Mouse (Mus musculus): ENCODE results near the gene Trim15.
"Not testable (repeated sequence)": the region's sequence is repeated elsewhere in the genome, so short reads cannot be mapped to it uniquely, and the experiment has no call there.

The Trim15 gene

GRCm38 (mm10) chr17:36866719-36867527 is at the start of gene Trim15:
TSS of gene Trim15 (minus strand) at chr17:36867210.
- DNase-seq: no peak

DNA sequence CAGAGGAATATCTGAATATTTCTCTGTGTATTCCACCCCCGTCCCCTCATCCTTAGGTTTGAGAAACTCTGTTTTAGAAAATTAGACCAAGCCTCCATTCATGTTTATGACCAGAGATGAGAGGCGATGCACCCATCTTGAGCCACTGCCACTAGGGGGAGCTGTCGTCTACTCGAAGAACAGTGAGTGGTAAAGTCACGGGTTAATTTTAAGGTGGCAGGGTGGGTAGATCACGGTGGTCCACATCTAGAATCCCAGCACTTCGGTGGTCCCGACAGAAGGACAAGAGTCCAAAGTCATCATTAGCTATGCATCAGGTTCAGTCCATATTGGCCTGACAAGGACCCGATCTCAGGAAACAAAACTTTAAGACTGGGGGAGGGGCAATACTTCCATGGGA is 48.1 kb upstream of the Trim15 start:
- peak; percentile 72 to 75 for DNase-seq

DNA sequence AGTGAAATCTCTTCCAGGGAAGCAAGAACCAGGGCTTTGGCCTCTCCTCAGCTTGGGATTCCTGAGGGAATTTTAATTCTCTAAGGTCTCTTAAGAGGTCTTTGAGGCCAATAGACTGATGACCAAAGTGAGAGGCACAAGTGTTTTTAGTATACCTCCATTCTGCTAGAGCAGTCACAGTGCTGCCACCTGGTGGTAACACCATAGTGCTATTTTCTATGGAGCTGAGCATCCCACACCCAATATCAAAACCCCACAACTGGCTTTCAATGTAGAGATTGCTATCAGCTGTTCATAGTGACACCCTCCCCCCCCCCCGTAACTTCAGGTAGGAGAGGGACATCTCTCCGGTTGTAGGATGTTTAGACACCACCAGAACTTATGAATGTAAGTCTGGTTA is 47.1 kb upstream of the Trim15 start:
- DNase-seq: peak; percentile 81 to 85

GRCm38 (mm10) chr17:36912031-36912430 is 45.0 kb upstream of the Trim15 start:
- DNase-seq: no peak

DNA sequence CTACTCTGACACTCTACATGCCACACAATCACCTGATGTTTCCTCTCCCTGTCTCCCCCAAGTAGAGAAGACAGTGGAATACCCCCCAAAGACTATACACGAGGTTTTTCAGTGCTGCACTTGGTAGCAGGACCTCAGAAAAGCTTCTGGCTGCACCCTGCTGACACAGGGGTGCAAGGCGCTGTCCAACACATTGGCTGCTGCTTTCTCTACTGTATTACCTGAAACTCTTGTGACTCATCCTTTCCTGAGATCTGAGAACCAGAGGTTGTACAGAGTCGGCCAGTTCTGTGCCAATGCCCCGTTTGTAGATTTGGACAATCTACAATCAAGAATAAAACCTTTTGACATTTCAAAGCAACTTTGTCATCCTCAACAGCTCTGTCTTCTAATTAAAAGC is 42.8 kb upstream of the Trim15 start:
- no peak for DNase-seq

- no peak for DNase-seq
Measured at GRCm38 (mm10) chr17:36908235-36908634, 41.2 kb upstream of the Trim15 start.

DNA sequence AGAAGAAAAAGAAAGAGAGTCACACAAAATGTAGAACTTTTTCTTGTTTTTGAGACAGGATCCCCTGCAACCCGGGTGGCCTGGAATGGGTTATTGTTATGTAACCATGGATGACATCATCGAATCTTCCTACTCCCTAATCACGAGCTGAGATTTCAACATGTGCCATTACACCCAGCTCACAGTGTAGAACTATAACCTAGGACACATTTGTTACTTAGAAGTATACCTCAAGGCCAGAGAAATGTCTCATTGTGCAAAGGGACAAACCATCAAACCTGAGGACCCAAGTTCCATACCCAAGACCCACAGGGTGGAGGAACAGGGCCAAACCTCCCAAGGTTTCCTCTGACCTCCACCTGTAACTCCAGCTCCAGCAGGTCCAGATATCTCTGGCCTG is 36.6 kb upstream of the Trim15 start:
- DNase-seq: no peak

DNA sequence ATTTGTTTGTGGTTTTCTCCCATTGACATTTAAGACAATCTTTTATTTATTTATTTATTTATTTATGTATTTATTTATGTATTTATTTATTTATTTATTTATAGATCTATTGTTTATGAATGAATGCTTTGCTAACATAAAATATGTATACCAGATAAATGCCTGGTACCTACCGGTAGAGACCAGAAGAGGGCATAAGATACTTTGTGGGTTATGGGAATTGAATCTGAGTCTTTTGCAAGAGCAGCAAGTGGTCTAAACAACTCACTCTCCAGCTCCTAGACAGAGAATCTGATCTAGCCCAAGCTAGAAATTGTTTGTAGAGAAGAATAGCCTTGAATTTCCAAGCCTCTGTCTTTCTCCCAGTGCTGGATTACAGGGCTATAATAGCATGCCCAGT is 33.7 kb upstream of the Trim15 start:
- DNase-seq: no peak

GRCm38 (mm10) chr17:36900001-36900400 is 33.0 kb upstream of the Trim15 start:
- no peak for DNase-seq

DNA sequence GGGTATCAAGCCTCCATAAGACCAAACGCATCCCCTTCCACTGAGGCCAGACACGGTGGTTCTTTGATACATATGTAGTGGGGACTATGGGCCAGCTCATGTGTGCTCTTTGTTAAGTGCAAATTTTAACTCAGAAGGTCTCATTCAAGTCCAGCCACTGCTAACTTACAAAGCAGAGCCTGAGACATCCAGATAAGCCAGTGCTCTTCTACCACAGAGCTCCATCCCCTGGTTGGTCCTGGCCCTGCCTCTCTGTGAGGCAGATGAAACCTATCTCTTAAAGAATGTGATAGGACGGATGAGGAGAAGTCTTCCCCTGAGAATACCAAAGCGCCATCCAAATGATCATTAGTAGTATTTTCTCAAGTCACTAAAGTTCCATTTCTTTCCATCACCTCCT is 32.4 kb upstream of the Trim15 start:
- no peak for DNase-seq

- no peak for DNase-seq
Measured at GRCm38 (mm10) chr17:36897552-36898205, 30.7 kb upstream of the Trim15 start, which contains the start of gene Trim31. TSS of gene Trim31 (plus strand) at chr17:36898118.

DNA sequence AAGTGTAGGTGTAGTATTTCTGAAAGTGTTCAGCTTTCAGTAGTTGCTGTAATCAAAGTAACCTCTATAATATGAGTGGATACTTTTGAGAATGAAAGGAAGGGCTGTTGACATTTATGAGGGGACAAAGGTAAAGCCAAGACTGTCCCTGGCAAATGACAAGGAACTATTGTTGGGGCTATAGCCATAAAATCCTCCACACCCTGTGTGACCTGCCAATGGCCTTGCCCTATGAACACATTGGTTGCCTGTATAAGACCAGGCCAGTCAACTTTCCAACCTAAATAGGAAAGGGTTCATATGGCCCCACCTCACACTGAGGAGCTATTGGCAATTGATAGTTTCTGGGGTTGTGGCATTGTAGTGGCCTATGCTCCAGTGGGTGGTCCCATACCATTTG is 30.1 kb upstream of the Trim15 start:
- no peak for DNase-seq

DNA sequence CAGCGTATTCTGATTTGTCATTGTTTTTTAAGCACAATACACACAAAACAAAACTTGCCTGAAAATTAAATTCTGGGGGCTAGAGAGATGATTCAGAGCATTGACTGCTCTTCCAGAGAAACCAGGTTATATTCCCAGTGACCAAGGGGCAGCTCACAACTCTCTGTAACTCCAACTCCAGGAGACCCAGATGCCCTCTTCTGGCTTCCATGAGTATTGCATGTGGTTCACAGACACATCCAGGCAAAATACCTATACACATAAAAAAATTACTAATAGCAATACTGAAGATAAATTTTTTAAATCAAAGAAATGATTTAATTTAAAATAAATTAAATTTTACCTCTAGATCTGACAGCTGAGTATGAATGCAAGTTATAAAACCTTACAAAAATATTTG is 29.6 kb upstream of the Trim15 start:
- no peak for DNase-seq

- no peak for DNase-seq
Measured at GRCm38 (mm10) chr17:36893387-36893786, 26.4 kb upstream of the Trim15 start.

DNA sequence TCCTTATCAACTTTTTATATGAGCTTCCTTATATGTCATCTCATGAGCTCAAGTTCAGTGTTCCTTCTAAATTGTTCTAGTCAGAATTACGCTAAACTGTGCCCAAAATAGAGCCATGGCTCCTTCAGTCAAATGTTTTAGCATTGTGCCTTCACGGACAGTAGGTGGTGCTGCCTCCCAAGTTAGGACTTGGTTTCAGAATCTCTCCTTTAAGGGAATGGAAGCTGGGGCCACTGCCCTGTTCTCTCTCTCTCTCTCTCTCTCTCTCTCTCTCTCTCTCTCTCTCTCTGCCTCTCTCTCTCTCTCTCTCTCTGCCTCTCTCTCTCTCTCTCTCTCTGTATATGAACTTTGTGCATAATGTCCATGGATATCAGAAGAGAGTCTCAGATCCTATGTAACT is 25.4 kb upstream of the Trim15 start:
- peak; percentile 46 to 50 for DNase-seq

DNA sequence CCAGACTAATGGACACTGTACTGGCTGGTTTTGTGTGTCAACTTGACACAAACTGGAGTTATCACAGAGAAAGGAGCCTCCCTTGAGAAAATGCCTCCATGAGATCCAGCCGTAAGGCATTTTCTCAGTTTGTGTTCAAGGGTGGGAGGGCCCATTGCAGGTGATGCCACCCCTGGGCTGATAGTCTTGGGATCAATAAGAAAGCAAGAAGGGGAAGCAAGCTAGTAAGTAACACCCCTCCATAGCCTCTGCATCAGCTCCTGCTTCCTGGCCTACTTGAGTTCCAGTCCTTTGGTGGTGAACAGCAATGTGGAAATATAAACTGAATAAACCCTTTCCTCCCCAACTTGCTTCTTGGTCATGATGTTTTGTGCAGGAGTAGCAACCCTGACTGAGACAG is 24.5 kb upstream of the Trim15 start:
- not testable (repeated sequence) for DNase-seq

DNA sequence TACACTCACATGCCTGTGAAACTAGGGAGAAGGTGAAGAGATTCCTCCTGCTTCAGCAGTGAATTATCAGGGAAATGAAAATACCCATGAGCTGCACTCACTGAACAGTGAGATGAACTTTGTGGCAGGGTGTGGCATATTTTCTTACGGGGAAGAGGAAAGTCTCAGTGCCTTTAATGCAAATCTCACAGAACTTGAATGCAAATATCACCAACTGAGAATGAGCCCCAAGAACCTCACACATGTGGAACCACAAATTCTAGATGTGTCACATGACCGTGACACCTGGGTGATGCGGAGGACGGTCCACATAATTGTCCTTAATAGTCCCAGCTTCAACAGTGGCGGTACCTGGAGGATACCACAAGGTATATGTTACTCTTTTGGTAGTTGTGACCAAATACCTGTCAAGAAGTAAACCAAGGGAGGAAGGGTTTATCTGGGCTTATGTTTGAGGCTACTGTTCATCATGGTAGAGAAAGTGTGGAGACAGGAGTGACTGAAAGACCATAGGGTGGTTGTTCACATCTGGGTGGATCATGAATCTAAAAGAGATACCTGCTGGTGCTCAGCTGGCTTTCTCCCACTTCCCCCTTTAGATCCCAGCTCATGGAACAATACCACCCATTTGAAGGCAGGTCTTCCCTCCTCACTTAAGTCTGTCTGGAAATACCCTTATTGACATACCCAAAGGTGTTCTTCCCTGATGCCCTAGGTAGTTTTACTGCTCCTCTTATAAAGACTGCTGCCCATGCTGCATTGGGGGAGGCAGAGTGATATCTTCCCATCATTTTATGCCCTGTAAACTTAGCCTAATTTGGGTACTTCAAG is 23.3 kb upstream of the Trim15 start, which contains the start of gene Trim40:
TSS of gene Trim40 (minus strand) at position 51 of the 831 bp plus-strand sequence.
- DNase-seq: no peak

DNA sequence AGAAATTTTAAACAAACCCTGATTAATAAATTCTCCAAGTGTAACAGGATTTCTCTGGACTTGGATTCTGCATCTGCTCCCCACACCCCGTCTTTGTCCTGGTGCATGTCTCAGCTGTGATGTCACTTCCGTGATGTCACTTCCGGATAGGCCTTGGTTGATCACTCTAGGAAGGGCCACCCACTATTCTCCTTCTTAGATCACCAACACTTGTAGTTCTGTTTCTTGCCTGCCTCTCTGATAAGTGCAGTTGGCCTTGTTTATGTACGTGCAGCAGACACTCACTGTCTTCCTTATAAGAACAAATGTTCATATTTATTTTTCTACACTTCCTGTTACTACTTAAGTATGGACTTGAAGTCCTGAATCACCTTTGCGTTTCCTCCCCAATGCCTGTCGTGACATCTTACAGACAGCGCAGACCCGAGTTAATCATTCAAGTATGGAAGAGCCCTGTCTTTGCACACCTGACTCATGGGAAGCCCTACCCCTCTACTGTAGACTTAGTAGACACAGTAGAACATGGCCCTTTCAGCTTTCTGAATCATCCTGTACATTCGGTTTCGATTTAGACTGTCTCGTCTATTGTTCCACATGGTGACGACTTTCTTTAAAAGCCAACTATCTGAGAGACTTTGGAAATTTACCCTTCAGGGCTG is 18.3 kb upstream of the Trim15 start:
- DNase-seq: no peak

- no peak for DNase-seq
Measured at GRCm38 (mm10) chr17:36883350-36883749, 16.3 kb upstream of the Trim15 start.

DNA sequence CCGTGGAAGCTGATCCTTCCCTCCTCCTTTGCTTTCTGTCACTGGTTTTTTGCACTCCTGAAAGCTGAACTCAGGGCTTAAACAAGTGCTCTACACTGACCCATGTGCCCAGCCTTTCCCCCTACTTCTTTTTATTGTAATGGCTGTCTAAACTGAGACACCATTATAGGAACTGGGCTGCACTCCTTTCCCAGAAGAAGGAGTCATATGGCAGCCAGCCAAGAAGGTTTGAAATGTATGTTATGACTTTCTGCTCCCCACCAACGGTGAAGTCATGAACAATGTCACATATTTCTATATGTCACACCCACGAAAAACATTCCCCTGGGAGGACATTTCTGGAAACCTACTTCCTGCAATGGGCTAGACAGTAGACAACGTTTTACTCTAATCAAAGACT is 7.6 kb upstream of the Trim15 start:
- DNase-seq: no peak

GRCm38 (mm10) chr17:36869955-36870810 is 3.2 kb upstream of the Trim15 start:
- DNase-seq: no peak

Data from B cell, adult 2 months (primary cell).